Mouse (Mus musculus) left cerebral cortex, adult 9 months (tissue): ENCODE data around the gene Sema5b.

Experiments used
- DNase-seq, 2 experiments: peaks; one replicate each; pipeline ENCODE4 v3.0.0; 2022; ENCODE audit warnings: low spot score in 2 of 2

The Sema5b gene

DNA sequence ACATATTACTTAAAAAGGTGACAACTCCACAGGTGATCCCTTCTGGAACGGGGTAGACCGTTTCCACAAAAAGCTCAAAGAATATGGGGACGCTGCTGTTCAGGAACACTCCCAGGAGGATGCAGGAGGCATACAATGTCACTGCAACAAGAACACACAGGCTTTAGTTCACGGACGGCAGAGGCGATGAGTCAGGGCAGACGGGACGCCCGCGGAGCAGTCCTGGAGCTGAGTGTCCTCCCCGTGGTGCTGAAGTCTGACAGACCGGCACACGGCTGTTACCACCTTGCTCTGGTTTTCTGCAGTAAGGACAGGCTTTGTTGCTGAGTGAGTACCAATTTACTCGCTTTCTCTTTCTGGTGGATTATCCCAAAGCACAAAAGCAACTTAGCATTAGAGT, 163.9 kb downstream of the Sema5b start:
- DNase-seq = no peak

DNA sequence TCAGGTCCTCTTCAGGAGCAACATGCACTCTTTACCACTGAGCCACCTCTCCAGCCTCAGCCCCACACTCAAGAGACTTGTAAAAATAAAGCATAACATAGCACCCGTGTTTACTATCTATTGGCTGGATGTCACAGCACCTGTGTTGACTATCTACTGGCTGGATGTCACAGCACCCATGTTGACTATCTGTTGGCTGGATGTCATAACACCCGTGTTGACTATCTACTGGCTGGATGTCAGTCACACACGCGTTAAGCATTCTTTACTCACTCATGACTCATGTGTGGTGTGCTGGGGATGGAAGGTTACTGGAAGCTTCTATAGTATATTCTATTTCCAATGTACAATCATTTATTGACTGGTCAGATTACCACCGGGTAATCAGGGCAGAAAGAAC, 166.1 kb downstream of the Sema5b start:
- DNase-seq = no peak

DNA sequence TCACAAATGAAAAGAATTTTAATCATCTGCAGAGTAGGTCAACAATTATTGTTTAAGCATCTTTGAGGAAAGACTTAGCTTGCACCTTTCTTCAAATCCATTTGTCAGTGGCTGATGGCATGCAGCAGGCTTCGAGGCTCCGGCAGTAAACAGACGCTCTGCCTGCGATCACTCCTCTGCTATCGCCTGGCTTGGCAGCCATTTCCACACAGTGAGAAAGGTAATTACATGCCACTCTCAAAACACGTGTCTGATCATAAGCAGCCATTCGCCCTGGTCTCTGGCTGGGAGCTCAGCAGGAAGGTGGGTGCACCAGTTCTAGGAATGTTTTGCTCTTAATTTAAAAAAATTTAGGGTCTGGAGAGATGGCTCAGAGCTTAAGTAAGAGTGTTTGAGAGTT, 170.1 kb downstream of the Sema5b start:
- no peak for DNase-seq

DNA sequence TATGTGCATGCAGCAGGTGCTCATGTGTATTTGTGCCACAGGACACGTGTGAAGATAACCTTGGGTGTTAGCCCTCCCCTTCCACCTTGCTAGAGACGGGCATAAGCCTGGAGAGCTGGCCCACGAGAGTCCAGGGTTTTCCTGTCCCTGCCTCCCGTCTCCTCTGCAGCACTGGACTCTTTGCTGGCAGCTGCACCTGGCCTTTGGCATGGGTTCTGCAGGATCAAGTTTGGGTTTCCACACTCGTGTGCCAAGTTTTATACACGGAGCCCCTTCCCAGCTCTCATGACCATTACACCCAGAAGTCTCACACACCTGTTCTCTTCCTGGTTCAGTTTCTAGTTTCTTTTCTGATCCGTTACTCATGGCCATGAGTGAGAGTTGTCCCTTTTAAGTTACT, 172.7 kb downstream of the Sema5b start:
- DNase-seq = no peak
